Mouse (Mus musculus) CH12F3 (cell line): ENCODE data around the gene 1700019N19Rik.

Experiments
- in situ Hi-C: fragments of 300-500 bp; cut with MboI; formaldehyde crosslinking; loops from 2 replicates; pipeline ENCODE4 v1.14.3; 2020; ENCODE audit warnings: low sequenced_read_pairs

The 1700019N19Rik gene

GRCm38 (mm10) chr19:58810536-58810935, 16.3 kb upstream of the 1700019N19Rik start:
- in situ Hi-C loops, result loop anchor here (10.0 kb wide), 2 partner anchors 94 to 394 kb away; no protein-coding TSS in a partner anchor

- in situ Hi-C loops, result no loop called here
Measured at GRCm38 (mm10) chr19:58808864-58809263, 14.6 kb upstream of the 1700019N19Rik start.

DNA sequence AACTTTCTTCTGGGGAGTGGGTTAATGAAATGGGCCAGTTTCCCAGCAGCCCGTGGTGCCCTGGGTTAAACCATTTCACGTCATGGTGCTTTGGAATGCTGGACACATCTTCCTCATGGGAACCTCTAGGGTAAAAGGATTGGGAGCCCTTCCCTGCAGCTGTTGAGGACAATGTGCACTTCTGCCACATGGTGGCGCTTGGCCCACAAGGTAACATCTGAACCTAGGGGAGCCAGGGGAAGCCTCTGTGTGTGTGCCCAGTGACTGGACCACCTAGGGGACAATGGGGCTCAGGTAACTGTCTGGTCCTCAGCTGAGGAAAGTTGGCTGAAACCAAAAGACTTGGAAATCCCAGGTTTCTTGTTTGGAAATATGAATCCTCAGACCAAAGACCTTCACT, 12.1 kb upstream of the 1700019N19Rik start:
- in situ Hi-C loops, result no loop called here

DNA sequence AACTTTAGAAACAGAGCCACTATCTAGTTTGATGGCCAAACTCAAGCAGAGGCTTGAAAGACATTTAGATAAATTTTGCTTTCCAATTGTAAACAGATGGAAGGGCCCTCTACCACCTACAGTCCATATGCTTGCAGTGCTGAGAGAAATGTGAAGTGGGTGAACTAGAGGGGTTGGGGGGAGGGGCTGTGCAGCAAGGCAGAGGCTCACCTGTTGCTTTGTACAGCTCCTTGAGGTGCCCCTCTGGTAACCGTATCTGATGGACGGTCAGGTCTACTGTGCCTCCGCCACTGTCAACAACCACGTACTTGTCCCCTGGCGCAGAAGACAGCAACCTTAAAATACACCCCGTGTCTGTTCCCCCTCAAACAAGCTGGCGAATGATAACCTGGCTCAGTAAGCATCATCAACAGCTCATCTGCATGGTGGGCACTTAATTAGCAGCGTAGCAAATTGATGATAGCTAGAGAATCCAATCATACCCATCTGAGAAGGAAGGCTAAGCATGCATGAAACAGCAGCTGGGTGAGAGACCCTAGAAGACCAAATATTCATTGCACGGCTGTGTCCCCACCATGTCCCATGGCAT, 11.0 kb upstream of the 1700019N19Rik start:
- in situ Hi-C loops, result no loop called here

DNA sequence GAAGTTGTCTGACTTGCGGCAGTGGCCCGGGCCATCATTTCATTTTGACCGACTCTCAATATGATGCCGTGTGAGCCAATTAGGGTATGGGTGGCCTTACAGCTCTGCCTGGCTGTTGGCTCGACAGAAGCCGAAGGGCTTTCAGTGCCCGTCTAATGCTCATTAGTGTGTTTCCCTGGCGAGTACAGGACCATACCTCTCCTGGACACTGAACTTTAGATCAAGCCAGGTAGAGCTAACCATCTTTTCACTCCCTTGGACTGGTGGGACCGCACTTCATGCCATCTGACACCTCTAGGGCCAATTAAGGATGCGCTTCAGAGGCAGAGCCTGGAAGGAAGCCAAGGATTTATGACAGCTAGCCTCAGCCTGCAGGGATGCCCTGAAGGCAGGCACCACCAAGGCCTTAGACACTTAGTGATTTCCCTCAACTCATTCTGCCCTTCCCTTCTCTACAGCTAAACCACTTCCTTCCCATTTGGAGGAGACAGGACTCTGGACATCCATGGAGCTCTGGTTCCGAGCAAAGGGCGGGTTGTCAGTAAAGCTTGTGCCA, 931 bp upstream of the 1700019N19Rik start:
- in situ Hi-C loops, result no loop called here

GRCm38 (mm10) chr19:58789194-58789593, 5.1 kb downstream of the 1700019N19Rik start:
- in situ Hi-C loops, result no loop called here

GRCm38 (mm10) chr19:58783938-58784337, 10.3 kb downstream of the 1700019N19Rik start:
- in situ Hi-C loops, result no loop called here

DNA sequence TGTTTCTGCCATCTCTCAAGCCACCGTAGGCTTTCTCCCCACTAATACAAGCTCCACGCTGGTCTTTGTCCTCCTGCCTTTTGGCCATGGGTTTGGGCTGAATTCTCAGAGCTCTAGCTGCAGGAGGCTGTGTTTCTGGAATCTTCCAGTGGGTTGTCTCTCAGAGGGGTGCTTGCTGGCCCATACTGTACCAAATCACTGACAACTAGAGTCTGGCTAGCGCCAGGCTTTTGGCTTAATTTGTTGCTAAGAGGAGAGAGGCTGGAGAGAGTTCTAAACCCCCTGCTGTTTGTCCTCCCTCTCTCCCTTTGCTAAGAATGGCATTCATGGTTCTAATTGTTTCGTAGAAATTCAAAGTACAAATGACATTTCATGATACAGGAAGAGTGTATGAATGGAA, 12.7 kb downstream of the 1700019N19Rik start:
- in situ Hi-C loops, result no loop called here

DNA sequence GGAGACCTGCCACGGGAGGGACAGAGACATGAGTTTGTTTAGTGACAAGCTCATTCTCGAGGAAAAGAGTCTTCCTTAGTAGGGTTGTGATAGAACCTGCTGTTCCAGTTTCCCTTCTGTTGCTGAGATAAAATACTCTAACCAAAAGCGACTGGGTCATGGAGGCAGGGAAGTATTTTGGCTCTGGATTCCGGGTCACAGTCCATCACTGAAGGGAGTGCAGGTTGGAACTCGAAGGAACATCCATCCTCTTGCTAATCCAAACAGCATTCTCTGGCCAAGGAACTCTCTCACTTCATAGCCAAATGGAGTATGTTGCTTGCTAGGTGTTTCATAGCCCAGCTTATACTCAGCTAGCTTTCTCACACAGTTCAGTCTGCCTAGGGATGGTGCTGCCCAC, 17.8 kb downstream of the 1700019N19Rik start:
- in situ Hi-C loops, result no loop called here

DNA sequence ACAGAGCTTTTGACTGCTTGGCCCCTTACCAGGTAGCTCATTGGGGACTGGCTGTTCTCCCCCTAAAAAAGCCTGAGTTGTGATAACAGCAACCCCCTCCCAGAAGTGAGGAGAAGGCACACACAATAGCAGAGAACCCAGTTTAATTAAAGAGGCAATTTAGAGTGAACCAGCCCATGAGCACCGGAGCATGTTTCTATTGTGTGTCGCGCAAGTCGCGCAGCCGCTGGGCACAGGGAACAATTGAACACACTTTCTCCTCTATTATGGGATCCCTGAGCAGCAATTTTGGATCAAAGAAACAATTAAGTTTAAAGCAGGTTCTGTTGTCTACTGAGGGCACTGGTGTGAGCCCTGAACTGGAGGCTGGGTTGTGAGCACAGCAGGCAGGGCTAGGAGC, 26.9 kb downstream of the 1700019N19Rik start:
- in situ Hi-C loops, result no loop called here

DNA sequence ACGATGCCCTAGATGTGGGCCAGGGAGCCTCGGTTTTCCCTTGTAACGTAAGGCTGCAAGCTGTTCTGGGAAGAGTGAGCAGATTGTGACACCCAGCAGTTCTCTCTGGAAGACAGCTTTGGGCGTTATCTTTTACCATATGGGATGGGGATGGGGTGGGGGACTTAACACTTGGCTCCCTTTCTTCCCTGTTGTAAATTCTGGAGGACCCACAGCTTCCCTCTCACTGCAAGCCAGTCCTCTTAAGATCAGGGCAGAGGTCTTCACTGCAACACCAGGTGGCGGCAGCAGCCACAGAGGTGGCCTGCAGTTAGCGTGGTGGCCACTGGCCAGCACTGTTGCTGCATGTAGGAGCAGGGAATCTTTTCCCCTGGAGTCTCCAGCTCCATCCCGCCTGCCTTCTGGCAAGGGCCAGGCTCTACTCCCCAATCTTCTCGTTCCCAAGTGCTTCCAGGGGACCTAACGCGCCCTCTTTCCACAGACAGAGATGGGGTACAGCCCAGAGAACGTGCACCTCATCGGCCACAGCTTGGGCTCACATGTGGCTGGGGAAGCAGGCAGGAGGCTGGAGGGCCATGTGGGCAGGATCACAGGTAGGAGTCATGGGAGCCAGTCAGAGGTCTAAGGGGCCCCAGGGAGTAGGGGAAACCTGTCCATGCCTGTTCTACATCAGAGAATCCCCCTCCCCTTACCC, 31.3 kb downstream of the 1700019N19Rik start:
- in situ Hi-C loops, result no loop called here

GRCm38 (mm10) chr19:58762316-58762715, 31.9 kb downstream of the 1700019N19Rik start:
- in situ Hi-C loops, result no loop called here

GRCm38 (mm10) chr19:58759423-58759822, 34.8 kb downstream of the 1700019N19Rik start, which contains the start of gene Pnliprp2:
TSS of gene Pnliprp2 (plus strand) at chr19:58759719.
- in situ Hi-C loops, result no loop called here

DNA sequence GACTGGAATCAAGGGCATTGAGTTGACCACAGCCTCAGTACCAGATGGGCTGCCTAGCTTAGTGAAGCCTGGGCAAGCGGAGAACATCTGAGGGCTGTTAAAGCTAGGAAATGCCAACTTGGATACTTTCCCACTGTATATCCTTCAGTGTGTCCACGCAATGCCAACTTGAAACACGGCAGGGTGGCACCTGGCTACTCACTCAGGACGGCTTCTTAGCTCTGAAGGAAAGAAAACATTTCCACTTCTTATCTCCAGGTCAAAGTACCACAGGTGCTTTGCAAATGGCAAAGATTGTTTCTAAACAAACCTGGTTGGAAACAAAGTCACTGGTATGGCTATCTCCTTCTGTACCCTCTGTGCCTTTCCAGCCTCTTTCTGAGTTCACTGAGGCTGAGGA, 35.4 kb downstream of the 1700019N19Rik start:
- in situ Hi-C loops, result no loop called here

- in situ Hi-C loops, result no loop called here
Measured at GRCm38 (mm10) chr19:58751504-58751903, 42.8 kb downstream of the 1700019N19Rik start.

DNA sequence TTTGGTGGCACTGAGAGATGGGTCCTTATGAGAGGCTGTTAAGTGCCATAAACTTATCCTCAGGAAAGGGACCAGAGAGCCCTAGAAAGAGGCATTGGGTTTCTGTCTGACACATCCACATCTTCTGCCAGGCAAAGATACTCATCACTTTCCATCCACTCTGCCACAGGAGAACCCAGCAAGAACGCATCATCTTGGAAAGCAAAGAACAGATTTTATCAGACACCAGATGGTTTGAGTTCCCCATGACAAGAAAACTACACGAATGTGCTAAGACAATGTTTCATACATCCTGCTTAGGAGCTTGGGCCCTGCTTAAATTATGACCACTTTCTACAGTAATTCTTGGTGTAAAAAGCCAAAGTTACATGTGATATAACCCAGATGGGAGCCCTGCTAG, 43.4 kb downstream of the 1700019N19Rik start:
- in situ Hi-C loops, result no loop called here

DNA sequence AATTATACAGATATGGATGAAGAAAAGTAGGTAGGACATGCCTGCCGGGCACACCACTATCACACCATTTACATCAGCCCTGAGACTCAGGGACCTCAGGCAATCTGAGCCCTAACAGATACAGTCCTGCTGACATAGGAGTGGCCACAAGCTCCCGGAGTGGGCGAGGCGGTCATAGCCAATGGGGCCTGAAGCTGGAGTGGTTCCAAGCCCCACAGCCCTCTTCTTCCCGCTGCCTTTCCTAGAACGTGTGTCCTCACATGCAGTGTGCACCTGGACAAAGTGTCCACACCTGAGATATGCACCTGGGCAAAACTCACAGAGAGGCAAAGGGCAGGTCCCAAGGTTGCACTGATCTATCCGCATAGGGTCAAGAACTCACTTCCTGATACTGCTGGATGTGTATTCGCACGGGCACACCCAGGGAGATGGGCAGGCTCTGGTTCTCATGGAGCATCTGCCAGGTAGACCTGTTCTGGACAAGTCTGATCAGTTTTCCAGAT, 46.7 kb downstream of the 1700019N19Rik start:
- in situ Hi-C loops, result no loop called here

DNA sequence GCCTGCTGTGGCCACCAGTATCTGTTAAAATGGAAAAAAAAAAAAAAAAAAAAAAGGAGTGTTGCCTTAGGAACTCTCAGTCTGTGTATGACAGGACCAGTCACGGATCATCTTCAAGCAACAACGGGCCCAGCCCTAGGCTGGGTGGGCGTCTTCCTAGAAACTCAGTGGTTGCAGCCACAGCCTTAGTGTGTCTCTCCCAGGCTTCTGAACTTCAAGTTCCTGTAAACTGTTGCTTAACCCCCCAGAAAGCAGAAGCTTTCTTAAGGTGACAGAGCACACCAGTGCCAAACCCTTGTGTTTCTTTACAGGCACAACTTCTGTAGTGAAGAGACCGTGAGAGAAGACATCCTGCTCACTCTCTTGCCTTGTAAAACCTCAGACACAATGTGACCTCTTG, 50.5 kb downstream of the 1700019N19Rik start:
- in situ Hi-C loops, result no loop called here

DNA sequence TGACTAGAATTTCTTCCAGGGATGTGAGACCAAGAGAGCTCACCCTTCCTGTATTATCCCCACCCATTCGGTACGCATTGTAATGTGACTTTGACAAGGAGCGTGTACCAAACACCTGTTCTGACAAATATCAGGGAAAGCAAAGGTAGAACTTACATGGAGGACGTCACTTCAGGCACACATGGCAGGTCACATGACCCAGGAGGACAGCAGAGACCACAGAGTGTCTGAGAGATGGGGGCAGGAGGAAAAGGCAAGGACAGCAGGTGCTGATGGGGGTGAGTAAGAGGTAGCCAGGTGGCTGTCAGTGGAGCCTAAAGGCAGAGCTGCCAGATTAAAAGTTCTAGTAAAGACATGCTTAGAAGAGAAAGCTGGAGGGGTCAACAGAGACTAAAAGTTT, 51.5 kb downstream of the 1700019N19Rik start:
- in situ Hi-C loops, result no loop called here

DNA sequence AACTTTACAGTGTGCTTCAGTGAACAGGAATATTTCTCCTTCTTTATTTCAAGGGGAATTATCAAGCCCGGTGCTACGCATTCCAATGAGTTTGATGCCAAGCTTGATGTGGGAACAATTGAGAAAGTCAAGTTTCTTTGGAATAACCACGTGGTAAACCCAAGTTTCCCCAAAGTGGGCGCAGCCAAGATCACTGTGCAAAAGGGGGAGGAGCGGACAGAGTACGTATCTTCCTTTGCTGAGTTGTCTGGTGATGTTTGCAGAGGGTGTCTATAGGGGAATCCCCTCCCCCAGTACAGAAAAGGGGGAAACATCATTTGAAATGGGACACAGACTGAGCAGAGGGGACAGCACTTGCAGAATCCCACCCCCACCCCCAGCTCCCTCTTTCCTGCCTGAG, 53.2 kb downstream of the 1700019N19Rik start:
- in situ Hi-C loops, result no loop called here

- in situ Hi-C loops, result no loop called here
Measured at GRCm38 (mm10) chr19:58738111-58738510, 56.1 kb downstream of the 1700019N19Rik start.
